Mouse (Mus musculus): ENCODE measurements around the gene Rps6ka4. TPM values are rescaled to one million over a fixed set of nuclear protein-coding genes. Genes with fewer than 3 reads are reported as not detected.

Gene Rps6ka4
- polyA plus RNA-seq, 1 experiment from 2014 or later, result 14.6 TPM

DNA sequence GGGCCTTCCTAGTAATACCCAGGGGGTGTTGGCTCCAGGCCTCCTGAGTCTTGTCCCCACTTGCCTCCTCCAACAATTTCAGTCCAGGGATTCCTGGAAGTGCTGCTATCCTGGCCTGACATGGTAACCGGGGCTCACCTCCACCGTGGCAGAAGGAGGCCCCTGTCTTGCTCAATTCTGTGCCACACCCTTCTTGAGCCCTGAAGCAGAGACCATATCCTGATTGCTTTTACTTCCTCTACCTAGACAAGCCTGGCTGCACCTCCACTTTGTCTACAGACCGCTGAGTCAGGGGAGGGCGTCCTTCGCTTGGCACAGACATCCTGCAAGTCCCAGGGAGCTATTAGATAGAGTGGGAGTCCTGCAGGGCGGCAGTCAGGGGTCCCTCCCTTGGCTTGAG lies 20.3 kb upstream of the Rps6ka4 start:
- no peaks in the 10 kb centered on the region; the same call in 1 of the 2 replicates for H3K4me1 ChIP-seq (ENCODE audit: control insufficient read depth, insufficient read depth, low read length)
- ATAC-seq, result no peak
- 78% methylated on average over 6 of the region's 6 CpGs for WGBS
- H3K27ac ChIP-seq (ENCODE audit: low read length), result no peak overlapping the region
- no peak overlapping the region for H3K9ac ChIP-seq (ENCODE audit: low read depth, low read length)
- H3K4me2 ChIP-seq (ENCODE audit: low read length), result no peak overlapping the region
- no peaks in the 10 kb centered on the region for H3K9me3 ChIP-seq (replicated peaks; ENCODE audit: control insufficient read depth, low read length, poor library complexity, severe bottlenecking)
- H3K27me3 ChIP-seq (ENCODE audit: control insufficient read depth, insufficient read depth, low read depth, low read length), result no peaks in the 10 kb centered on the region
- H3K36me3 ChIP-seq (ENCODE audit: control insufficient read depth, insufficient read depth, low read length), result no peaks in the 10 kb centered on the region
- H3K4me3 ChIP-seq (ENCODE audit: low read depth, low read length), result no peak overlapping the region

DNA sequence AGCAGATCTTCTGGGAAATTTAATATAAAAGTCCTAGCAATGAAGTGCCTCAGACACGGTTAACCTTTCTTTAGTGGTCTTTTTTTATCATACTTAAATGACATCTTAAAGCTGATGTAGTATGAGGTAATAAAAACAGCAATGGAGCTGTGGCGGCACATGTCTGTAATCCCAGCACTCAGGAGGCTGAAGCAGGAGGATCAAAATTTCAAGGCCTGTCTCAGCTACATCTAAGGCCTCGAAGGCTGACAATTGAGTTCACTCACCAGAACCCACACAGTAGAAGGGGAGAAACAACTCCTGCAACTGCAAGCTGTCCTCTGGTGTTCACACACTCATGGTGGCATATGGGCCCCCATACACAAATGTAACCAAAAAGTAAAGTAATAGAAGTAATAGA lies 19.5 kb upstream of the Rps6ka4 start:
- Histone ChIP-seq H3K9me3 (replicated peaks; ENCODE audit: control insufficient read depth, low read length, poor library complexity, severe bottlenecking) (no peaks in the 10 kb centered on the region), H3K4me2 (ENCODE audit: low read length) (no peak overlapping the region), H3K27ac (ENCODE audit: low read length) (no peak overlapping the region), H3K36me3 (ENCODE audit: control insufficient read depth, insufficient read depth, low read length) (no peaks in the 10 kb centered on the region), H3K4me1 (ENCODE audit: control insufficient read depth, insufficient read depth, low read length) (peaks cover 7% of the 10 kb centered on the region), H3K4me3 (ENCODE audit: low read depth, low read length) (no peak overlapping the region), H3K27me3 (ENCODE audit: control insufficient read depth, insufficient read depth, low read depth, low read length) (peaks cover 1% of the 10 kb centered on the region; the same call in 1 of the 2 replicates), H3K9ac (ENCODE audit: low read depth, low read length) (no peak overlapping the region)
- ATAC-seq, result no peak
- 91% methylated on average over 3 of the region's 3 CpGs for WGBS

DNA sequence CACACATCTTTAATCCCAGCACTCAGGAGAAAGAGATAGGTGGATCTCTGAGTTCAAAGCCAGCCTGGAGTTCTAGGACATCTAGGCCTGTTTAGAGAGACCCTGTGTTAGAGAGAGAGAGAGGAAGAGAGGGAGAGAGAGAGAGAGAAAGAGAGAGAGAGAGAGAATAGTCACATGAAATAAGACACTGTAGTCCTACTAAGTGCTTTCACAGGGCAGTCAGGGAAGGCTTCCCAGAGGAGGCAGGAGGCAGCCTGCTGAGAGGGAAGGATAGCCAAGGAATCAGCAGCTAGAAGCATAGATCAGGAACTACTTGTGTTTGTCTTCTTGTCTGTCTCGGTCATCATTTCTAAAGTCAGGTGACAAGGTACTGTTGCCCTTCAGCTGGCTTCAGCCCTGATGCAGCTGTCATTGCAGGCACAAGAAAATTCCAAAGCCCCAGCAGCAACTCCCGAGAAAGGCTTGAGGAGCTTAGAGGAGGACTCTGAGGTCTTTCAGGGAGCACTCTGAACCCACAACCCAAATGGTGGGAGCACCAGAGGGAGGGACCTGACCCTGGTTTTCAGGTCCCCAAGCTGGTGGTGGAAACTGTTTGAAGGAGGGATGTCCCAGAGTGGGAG lies 18.7 kb upstream of the Rps6ka4 start:
- no peak for ATAC-seq
- Histone ChIP-seq H3K4me2 (ENCODE audit: low read length) (no peak overlapping the region), H3K27ac (ENCODE audit: low read length) (no peak overlapping the region), H3K36me3 (ENCODE audit: control insufficient read depth, insufficient read depth, low read length) (no peaks in the 10 kb centered on the region), H3K27me3 (ENCODE audit: control insufficient read depth, insufficient read depth, low read depth, low read length) (peaks cover 5% of the 10 kb centered on the region; the same call in 1 of the 2 replicates), H3K9me3 (replicated peaks; ENCODE audit: control insufficient read depth, low read length, poor library complexity, severe bottlenecking) (no peaks in the 10 kb centered on the region), H3K4me1 (ENCODE audit: control insufficient read depth, insufficient read depth, low read length) (peaks cover 9% of the 10 kb centered on the region), H3K4me3 (ENCODE audit: low read depth, low read length) (no peak overlapping the region), H3K9ac (ENCODE audit: low read depth, low read length) (no peak overlapping the region)
- WGBS, result 78% methylated on average over 2 of the region's 2 CpGs

DNA sequence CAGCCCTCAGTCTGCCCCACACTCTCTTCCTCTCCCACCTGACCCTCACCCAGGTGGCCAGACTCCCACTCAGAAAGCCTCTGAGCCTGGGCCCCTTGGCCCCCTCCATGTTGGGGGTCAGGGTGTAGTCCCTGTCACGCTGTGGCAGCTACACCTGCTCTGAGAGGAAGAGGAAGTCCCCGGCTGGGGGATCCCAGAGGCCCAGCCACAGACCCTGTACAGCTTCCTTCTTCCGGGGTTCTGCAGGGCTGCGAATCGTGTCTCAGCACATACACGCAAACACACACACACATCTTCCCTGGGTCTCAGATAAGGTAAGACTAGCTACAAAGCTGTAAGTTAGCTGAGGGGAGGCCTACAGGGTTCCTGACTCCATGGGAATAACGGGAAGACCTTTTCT lies 17.6 kb upstream of the Rps6ka4 start, which contains the start of gene Ccdc88b:
Gene Ccdc88b (minus strand): TSS at position 181 of the 400 bp plus-strand sequence.
- Histone ChIP-seq H3K4me2 (ENCODE audit: low read length) (no peak within 1 kb of the TSS), H3K27ac (ENCODE audit: low read length) (no peak within 1 kb of the TSS), H3K4me3 (ENCODE audit: low read depth, low read length) (no peak within 1 kb of the TSS), H3K4me1 (ENCODE audit: control insufficient read depth, insufficient read depth, low read length) (peaks cover 9% of the 10 kb centered on the region), H3K36me3 (ENCODE audit: control insufficient read depth, insufficient read depth, low read length) (no peaks in the 10 kb centered on the region), H3K9me3 (replicated peaks; ENCODE audit: control insufficient read depth, low read length, poor library complexity, severe bottlenecking) (no peaks in the 10 kb centered on the region), H3K27me3 (ENCODE audit: control insufficient read depth, insufficient read depth, low read depth, low read length) (peaks cover 5% of the 10 kb centered on the region; the same call in 1 of the 2 replicates), H3K9ac (ENCODE audit: low read depth, low read length) (no peak within 1 kb of the TSS)
- 80% methylated on average over 7 of the region's 7 CpGs for WGBS
- no peak for ATAC-seq

DNA sequence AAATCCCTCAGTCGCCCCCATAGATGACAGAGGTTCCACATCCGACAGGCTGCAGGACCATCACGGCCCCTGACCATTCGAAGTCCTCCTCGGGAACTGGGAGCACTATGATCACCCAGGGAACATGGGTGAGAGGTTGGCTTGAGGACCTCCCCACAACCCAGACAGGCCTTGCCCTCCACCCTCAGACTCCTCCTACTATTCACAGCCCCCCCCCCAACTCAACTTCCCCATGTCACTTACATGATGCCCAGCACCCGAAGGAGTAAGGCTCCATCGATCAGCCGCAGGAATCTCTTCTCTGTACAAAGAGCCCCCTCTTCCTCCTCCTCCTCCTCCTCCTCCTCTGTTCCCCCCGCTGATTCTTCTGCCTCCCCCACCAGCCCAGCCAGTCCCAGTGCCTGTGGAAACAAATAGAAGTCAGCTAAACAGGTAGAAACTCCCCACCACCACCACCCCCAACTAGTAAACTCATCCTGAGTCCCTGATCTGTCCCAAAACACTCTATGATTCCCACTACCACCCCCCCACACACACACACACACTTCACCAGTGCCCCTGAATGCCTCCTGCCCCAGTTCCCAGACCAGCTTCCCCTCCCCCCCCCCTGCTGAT lies 17.1 kb upstream of the Rps6ka4 start:
- H3K36me3 ChIP-seq (ENCODE audit: control insufficient read depth, insufficient read depth, low read length), result no peaks in the 10 kb centered on the region
- H3K9ac ChIP-seq (ENCODE audit: low read depth, low read length), result no peak overlapping the region
- no peaks in the 10 kb centered on the region for H3K9me3 ChIP-seq (replicated peaks; ENCODE audit: control insufficient read depth, low read length, poor library complexity, severe bottlenecking)
- H3K27me3 ChIP-seq (ENCODE audit: control insufficient read depth, insufficient read depth, low read depth, low read length), result peaks cover 5% of the 10 kb centered on the region; the same call in 1 of the 2 replicates
- no peak overlapping the region for H3K4me3 ChIP-seq (ENCODE audit: low read depth, low read length)
- ATAC-seq, result no peak
- H3K4me1 ChIP-seq (ENCODE audit: control insufficient read depth, insufficient read depth, low read length), result peaks cover 9% of the 10 kb centered on the region
- no peak overlapping the region for H3K4me2 ChIP-seq (ENCODE audit: low read length)
- H3K27ac ChIP-seq (ENCODE audit: low read length), result no peak overlapping the region
- WGBS, result 88% methylated on average over 9 of the region's 9 CpGs

DNA sequence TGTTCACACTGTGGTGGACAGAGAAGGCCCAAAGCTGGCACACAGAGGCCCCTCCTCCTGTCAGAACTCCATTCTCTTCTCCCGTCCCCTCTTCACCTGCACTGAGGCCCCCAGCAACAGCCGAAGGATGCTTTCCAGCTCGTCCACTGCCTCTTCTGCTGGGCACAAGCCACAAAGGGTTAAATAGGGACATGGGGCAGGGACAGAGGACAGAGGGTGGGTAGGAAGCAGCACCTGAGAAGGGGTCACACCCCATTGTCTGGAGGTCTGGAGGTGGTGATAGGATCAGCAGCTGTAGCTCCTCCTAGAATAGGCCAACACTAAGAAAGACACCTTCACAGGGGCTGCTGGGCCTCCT lies 16.5 kb upstream of the Rps6ka4 start:
- no peak for ATAC-seq
- peak overlapping the region; percentile 38; the same call in 1 of the 2 replicates for H3K27ac ChIP-seq (ENCODE audit: low read length)
- peaks cover 5% of the 10 kb centered on the region; the same call in 1 of the 2 replicates for H3K27me3 ChIP-seq (ENCODE audit: control insufficient read depth, insufficient read depth, low read depth, low read length)
- no peak overlapping the region for H3K4me3 ChIP-seq (ENCODE audit: low read depth, low read length)
- H3K9me3 ChIP-seq (replicated peaks; ENCODE audit: control insufficient read depth, low read length, poor library complexity, severe bottlenecking), result no peaks in the 10 kb centered on the region
- no peaks in the 10 kb centered on the region for H3K36me3 ChIP-seq (ENCODE audit: control insufficient read depth, insufficient read depth, low read length)
- peaks cover 9% of the 10 kb centered on the region for H3K4me1 ChIP-seq (ENCODE audit: control insufficient read depth, insufficient read depth, low read length)
- no peak overlapping the region for H3K4me2 ChIP-seq (ENCODE audit: low read length)
- WGBS, result 59% methylated on average over 3 of the region's 3 CpGs
- H3K9ac ChIP-seq (ENCODE audit: low read depth, low read length), result no peak overlapping the region

DNA sequence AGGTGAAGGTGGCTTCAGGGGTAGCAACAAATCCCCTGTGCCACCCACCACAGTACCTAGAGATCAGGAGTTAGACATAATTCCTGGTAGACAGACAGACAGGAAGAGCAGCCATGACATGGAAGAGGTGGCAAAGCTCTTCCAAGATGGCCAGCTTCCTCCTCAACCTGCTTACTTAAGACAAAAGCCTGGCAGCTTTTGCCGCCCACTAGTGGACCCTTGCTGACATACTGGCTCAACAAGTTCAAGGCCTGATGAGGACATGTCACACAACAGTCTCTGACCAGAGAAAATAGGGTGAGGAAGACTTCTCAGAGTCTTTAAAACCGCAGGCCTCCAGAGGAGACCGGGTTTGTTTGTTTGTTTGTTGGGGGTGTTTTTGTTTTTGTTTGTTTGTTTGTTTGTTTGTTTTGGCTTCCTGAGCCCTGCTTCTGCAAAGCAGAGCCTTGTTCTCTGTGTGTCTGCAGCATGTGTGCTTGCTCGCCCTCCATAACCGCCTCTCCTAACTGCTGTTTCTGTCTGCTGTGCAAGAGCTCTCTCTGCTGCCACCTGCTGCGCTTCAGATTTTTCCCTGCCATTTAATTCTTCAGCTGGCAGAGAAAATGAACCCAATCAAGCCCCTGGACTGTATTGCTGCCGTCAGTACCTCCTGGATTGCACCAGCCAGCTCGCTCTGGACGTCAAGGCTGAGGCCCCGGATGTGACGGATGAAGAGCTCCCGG lies 16.0 kb upstream of the Rps6ka4 start:
- Histone ChIP-seq H3K36me3 (ENCODE audit: control insufficient read depth, insufficient read depth, low read length) (no peaks in the 10 kb centered on the region), H3K27me3 (ENCODE audit: control insufficient read depth, insufficient read depth, low read depth, low read length) (peaks cover 5% of the 10 kb centered on the region; the same call in 1 of the 2 replicates), H3K27ac (ENCODE audit: low read length) (peak overlapping the region; percentile 38; the same call in 1 of the 2 replicates), H3K9me3 (replicated peaks; ENCODE audit: control insufficient read depth, low read length, poor library complexity, severe bottlenecking) (no peaks in the 10 kb centered on the region), H3K4me2 (ENCODE audit: low read length) (no peak overlapping the region), H3K4me1 (ENCODE audit: control insufficient read depth, insufficient read depth, low read length) (peaks cover 9% of the 10 kb centered on the region), H3K9ac (ENCODE audit: low read depth, low read length) (no peak overlapping the region), H3K4me3 (ENCODE audit: low read depth, low read length) (no peak overlapping the region)
- 43% methylated on average over 12 of the region's 12 CpGs for WGBS
- 0 out of 2 replicates have a peak, but pooled peaks have one; percentile 55 for ATAC-seq

DNA sequence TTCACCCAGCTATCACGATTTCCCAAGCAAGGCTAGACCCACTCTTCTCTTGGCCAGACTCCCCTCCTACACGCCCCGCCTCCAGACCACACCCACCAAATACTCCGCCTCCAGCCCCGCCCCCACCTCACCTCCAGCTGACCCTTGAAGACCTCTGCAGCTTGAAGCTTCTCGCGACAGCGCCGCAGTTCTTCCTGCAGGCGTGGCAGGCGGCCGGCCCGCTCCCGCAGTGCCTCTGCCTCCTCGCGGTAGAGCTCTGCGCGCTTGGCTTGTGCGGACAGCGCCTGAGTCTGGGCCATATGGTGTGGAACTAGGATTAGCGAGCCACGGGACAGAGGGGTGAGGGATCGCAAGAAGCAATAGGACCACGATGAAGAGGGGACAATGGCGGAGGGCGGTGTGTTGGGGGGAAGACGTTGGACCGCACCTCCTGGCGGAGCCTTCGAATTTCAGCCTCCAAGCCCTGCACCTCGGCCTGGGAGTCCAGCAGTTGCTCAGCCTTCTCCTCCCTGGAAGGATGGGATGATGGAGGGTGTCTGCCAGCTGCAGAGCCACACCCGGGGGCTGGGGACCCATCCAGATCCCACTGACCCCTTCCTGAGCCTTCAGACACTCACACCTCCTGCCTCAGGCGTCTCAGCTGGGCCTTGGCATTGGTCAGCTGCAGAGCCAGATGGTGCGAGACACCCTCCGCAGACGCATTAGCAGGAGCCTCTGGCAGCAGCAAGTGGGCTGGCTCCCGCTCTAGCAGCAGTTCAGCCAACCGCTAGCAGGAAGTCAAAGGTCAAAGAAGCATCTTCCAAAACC lies 15.0 kb upstream of the Rps6ka4 start:
- H3K27me3 ChIP-seq (ENCODE audit: control insufficient read depth, insufficient read depth, low read depth, low read length), result peaks cover 5% of the 10 kb centered on the region; the same call in 1 of the 2 replicates
- H3K9ac ChIP-seq (ENCODE audit: low read depth, low read length), result 0 out of 2 replicates have a peak overlapping the region, but pooled peaks have one; percentile 23
- H3K4me2 ChIP-seq (ENCODE audit: low read length), result peak overlapping the region; percentile 44
- whole genome bisulfite sequencing, result 9% methylated on average over 37 of the region's 38 CpGs
- H3K4me1 ChIP-seq (ENCODE audit: control insufficient read depth, insufficient read depth, low read length), result peaks cover 9% of the 10 kb centered on the region
- no peak; the same call in 1 of the 2 replicates for ATAC-seq
- H3K4me3 ChIP-seq (ENCODE audit: low read depth, low read length), result peak overlapping the region; percentile 14
- H3K36me3 ChIP-seq (ENCODE audit: control insufficient read depth, insufficient read depth, low read length), result no peaks in the 10 kb centered on the region
- no peak overlapping the region for H3K27ac ChIP-seq (ENCODE audit: low read length)
- H3K9me3 ChIP-seq (replicated peaks; ENCODE audit: control insufficient read depth, low read length, poor library complexity, severe bottlenecking), result no peaks in the 10 kb centered on the region
